Mouse (Mus musculus) v-Abl transformed pro-B cells (cell line): ENCODE measurements around the gene Tmem147.
"Not testable (repeated sequence)": the region's sequence is repeated elsewhere in the genome, so short reads cannot be mapped to it uniquely, and the experiment has no call there.

Experiments
- in situ Hi-C, 2 experiments: fragments of 400-800 bp; cut with MboI; formaldehyde crosslinking; loops; one replicate each; pipeline ENCODE4 v1.15.1; 2025; ENCODE audit not compliant: unreplicated experiment in 2 of 2

Tmem147 gene

DNA sequence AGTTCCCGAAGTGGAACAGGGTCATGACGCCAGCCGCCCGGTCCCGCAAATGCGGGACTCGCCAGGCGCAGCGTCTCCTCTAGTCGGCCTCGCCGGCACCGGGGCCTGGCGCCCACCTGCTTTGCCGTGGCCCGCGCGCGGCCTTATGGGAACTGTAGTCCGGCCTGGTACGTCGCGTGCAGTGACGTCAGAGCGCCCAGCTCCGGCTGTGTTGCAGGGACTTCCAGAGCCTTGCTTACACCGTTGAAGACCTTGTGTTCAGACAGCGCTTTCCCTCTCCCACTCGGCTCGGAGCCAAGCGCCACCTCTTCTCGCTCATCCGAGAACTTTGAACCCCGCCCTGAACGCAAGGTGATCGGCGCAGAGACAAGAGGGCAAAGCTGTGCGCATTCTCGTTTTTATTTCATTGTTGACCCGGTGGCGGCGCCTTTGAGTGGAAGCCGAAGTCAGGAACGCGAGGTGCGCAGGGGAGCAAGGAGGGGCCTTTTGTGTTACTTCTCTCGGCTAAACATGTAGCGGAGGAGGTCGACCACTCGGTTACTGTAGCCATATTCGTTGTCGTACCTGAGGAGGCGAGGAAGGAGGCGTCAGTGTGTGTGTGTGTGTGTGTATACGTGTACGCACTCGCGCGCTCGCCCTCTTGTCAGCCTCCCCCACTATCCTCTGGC is at the start of gene Tmem147:
Gene Tmem147, minus strand, starts transcription at position 145 of the 668 bp plus-strand sequence.
- in situ Hi-C loops: no loop called here

- in situ Hi-C loops: no loop called here
These were observed 48.6 kb upstream of the Tmem147 start for GRCm38 (mm10) chr7:30777911-30778310.

- in situ Hi-C loops: no loop called here
These were observed 47.8 kb upstream of the Tmem147 start for GRCm38 (mm10) chr7:30777081-30777579.

GRCm38 (mm10) chr7:30776104-30776503 is 46.8 kb upstream of the Tmem147 start:
- in situ Hi-C loops: no loop called here

DNA sequence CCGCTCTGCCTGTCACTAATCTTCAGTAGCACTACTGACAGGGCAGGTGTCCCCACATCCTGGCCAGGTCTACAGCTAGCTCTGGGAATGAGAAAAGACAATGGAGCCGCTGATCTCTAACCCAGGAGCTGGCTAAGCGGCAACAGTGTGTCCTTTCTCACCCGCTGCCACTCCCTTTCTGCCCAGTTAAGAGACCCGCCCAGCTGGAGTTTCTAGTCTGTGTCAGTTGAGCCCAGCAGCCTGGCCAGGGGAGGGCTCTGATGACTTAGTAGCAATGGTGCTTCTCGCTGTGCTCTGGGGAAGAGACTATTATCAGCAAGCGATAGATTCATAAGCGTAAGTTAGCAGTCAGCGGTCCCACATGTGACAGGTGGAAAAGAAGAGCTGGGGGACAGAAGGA is 39.9 kb upstream of the Tmem147 start:
- in situ Hi-C loops: loop anchor here in 1 of 2 experiments (25.0 kb wide), 1 partner anchor 107 kb away; the partner anchor contains the start of genes Haus5, Pmis2 and Rbm42

GRCm38 (mm10) chr7:30766408-30766807 is 37.1 kb upstream of the Tmem147 start:
- in situ Hi-C loops: loop anchor here in 1 of 2 experiments (25.0 kb wide), 1 partner anchor 104 kb away; the partner anchor contains the start of genes Haus5, Pmis2 and Rbm42

- in situ Hi-C loops: loop anchor here in 1 of 2 experiments (25.0 kb wide), 1 partner anchor 103 kb away; the partner anchor contains the start of genes Haus5, Pmis2 and Rbm42
These were observed 35.8 kb upstream of the Tmem147 start for GRCm38 (mm10) chr7:30765173-30765572.

- in situ Hi-C loops: loop anchor here (5.0 to 25.0 kb wide), 2 partner anchors 96 to 101 kb away; partner anchors contain the start of genes Haus5 (in 1 of the 2), Pmis2 (in 1 of the 2) and Rbm42 (in 1 of the 2)
These were observed 34.1 kb upstream of the Tmem147 start, which contains the start of gene Dmkn for GRCm38 (mm10) chr7:30763456-30763855. Gene Dmkn (plus strand): TSS chr7:30763756.

DNA sequence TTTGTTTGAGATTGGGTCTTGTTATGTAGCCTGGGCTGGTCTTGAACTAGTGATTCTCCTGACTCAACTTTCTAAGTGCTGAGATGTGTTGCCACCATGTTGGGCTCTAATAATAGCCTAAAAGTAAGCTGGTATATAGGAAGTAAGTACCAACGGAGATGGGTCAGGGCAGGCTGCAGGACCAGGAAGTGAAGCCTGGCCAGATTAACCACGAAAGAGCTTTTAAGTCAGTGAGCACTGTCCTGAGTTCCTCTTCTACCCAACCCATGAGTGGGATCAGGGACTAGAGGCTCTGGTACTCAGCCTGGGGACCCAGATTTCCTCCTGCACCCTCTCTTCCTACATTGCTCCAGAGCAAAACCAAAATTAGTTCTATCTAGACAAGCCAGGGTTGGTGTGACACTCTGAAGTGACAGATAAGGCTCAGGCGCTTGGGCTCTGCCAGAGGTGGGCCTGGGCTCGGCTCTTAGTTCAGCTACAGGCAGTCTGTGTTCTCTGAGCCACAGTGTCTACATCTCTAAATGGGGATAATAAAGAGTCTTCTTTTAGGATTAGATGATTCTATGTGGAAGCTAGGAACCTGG is 32.5 kb upstream of the Tmem147 start:
- in situ Hi-C loops: loop anchor here (5.0 to 25.0 kb wide), 2 partner anchors 95 to 100 kb away; partner anchors contain the start of genes Haus5 (in 1 of the 2), Pmis2 (in 1 of the 2) and Rbm42 (in 1 of the 2)

DNA sequence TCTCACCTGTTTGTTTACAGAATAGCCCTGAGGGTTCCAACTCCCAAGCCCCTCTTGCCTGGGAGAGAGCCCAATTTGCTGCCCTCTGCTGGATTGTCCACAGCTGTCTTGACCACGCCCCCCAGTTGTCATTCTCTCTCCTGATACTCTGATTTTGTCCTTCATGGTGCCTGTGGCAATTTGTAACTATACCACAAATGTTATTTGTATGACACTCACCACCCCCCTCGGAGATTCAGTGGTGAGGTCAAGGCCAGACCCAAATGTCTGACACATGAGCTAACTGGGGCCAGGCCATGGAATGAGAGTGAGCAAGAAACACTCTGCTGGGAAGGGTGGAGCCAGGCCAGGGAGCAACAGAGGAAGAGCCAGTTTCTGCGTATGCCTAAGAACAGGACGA is 29.5 kb upstream of the Tmem147 start:
- in situ Hi-C loops: loop anchor here in 1 of 2 experiments (25.0 kb wide), 1 partner anchor 97 kb away; the partner anchor contains the start of genes Haus5, Pmis2 and Rbm42

GRCm38 (mm10) chr7:30757001-30757400 is 27.7 kb upstream of the Tmem147 start:
- in situ Hi-C loops: loop anchor here in 1 of 2 experiments (25.0 kb wide), 1 partner anchor 95 kb away; the partner anchor contains the start of genes Haus5, Pmis2 and Rbm42

DNA sequence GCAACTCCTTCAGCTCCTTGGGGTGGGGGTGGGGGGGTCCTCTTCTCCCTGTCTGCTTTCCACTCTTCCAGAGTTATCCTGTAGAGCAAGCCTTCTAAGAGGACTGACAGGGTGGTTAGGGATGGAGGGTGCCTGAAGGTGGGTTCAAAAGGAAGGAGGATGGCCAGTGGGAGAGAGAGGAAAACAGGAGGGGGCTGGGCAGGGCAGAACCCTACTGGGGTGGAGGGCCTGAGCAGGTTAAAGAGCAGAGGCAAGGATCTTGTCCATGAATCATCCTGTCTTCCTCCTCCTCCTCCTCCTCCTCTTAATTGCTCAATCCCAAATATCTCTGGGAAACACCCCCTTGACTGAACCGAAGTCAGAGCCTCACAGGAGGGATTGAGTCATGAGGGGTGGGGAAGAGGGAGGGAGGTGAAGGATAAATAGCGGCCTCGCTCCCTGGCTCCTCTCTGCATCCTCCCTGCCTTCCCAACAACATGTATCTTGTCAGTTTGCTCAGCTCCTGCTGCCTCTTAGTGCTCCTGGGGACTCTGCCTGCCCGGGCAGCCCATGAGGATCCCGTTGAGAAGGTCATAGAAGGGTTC is 21.8 kb upstream of the Tmem147 start, which contains the start of gene Sbsn:
Gene Sbsn, plus strand, starts transcription at position 386 of the 584 bp plus-strand sequence.
- in situ Hi-C loops: loop anchor here in 1 of 2 experiments (25.0 kb wide), 1 partner anchor 89 kb away; the partner anchor contains the start of genes Haus5, Pmis2 and Rbm42

DNA sequence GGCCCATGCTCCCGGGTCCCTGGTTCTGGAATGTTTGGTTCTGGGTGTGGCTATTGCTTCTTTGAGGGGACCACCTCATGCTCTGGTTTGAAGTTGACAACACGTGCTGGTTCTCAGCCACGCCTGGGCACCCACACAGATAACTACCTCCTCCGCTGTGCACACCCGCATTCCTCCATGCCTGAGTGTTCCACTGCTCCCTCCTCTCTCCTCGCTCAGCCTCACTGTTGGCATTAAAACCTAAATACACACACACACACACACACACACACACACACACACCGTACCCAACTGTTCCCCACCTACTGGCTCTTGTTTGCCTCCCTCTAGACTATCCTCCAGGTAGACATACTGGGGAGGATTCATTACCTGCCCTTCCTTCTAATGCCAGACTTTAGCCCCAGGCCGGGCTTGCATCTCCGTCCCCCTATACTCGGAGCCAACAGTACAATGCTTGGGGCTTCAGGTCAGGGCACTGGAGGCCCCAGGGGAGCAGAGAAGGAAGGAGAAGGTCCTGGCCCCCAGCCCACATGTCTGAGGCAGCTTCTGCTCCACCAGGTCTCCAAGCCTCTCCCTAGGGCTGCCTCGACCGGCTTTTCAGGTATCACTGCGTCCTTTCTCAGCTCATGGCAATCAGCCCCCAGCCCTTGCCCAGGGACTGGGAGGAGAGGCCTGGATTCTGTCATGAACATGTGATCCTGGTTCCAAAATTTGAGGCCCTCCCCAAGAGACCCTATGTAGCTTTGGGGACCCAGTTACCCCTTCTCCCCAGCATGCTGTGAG is 20.7 kb upstream of the Tmem147 start:
- in situ Hi-C loops: loop anchor here in 1 of 2 experiments (25.0 kb wide), 1 partner anchor 88 kb away; the partner anchor contains the start of genes Haus5, Pmis2 and Rbm42

DNA sequence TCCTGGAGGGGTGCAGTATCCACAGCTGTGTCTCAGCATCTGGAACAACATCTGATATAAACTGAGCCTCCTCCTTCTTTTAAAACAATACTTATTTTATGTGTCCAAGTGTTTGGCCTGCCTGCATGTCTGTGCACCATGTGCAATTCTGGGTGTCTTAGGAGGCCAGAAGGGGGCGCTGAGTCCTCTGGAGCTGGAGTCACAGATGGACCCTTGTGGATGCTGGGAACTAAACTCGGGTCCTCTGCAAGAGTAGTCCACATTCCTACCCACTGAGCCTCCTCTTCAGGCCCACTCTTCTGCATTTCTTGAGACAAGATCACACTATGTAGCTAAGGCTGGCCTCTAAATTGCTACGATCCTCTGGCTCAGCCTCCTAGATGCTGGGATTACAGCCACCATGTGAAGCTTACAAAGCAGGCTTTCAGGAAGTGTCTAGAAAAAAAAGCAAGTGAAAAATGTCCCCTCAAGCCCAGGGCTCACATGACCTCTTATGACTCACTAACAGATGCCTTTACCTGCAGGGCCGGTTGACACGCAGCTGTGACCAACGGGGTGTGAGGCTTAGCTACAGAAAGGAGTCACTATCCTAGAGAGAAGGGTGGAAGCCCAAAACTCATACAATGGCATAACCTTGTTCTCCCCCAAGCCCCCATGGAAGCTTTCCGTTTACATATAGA is 18.3 kb upstream of the Tmem147 start:
- in situ Hi-C loops: no loop called here

DNA sequence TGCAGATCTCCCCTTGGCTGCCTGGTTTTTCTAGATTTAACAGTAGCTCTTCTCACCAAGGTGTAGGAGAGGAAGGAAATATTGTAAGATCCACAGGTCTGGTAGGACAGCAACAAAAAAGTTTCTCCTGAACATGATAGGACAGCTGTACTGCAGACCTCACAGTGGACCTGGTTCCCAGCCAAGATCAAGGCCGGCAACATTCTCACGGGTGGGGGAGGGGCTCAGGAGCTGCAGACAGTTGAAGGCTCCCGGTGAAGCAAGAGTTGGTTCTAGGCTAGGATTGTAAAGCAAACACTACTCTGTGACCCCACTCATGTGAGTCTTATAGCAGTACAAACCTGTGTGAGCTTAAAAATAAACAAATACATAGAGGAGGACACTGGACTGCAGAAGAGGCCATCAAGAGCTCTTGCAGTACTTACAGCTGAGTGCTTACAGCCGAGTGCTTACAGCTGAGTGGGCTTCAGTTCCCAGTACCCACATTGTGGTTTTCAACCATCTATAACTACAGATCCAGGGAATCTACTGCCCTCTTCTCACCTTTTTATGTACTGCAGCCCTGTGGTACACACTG is 14.8 kb upstream of the Tmem147 start:
- in situ Hi-C loops: no loop called here

- in situ Hi-C loops: not testable (repeated sequence)
These were observed 14.3 kb upstream of the Tmem147 start, which contains the start of gene Gapdhs for GRCm38 (mm10) chr7:30743617-30744016. Gene Gapdhs (minus strand): TSS chr7:30743681.

GRCm38 (mm10) chr7:30742570-30742969 is 13.2 kb upstream of the Tmem147 start:
- in situ Hi-C loops: not testable (repeated sequence)

- in situ Hi-C loops: no loop called here
These were observed 6.9 kb upstream of the Tmem147 start for GRCm38 (mm10) chr7:30736211-30736610.
